Mouse (Mus musculus) hindbrain, embryonic 12.5 days (tissue): Measurements from ENCODE around the gene Tmem132a. TPM values are rescaled to one million over a fixed set of nuclear protein-coding genes. Genes with fewer than 3 reads are reported as not detected.

ENCODE experiments used
- ATAC-seq: fragments of 200-750 bp; cut with Nextera tagmentation; 2 replicates; pipeline ENCODE4 v1.8.0; 2017; ENCODE audit warnings: moderate TSS enrichment; ENCODE audit not compliant: low FRiP score
- H3K27ac ChIP-seq: fragments of 300-500 bp; sonication (generic); 2 replicates; pipeline ENCODE4 v1.5.1; 2016; ENCODE audit warnings: mild to moderate bottlenecking
- H3K27me3 ChIP-seq: fragments of 300-500 bp; sonication (generic); 2 replicates; pipeline ENCODE4 v1.6.1; 2016; ENCODE audit warnings: mild to moderate bottlenecking
- H3K36me3 ChIP-seq: fragments of 300-500 bp; sonication (generic); 2 replicates; pipeline ENCODE4 v1.6.1; 2016; ENCODE audit warnings: mild to moderate bottlenecking
- H3K4me1 ChIP-seq: fragments of 300-500 bp; sonication (generic); 2 replicates; pipeline ENCODE4 v1.6.1; 2016
- H3K4me2 ChIP-seq: fragments of 300-500 bp; sonication (generic); replicated peaks from 2 replicates; pipeline ENCODE4 v1.6.1; 2016; ENCODE audit warnings: mild to moderate bottlenecking
- H3K4me3 ChIP-seq: fragments of 300-500 bp; sonication (generic); 2 replicates; pipeline ENCODE4 v1.5.1; 2016; ENCODE audit warnings: mild to moderate bottlenecking
- H3K9ac ChIP-seq: fragments of 300-500 bp; sonication (generic); 2 replicates; pipeline ENCODE4 v1.6.1; 2016; ENCODE audit warnings: mild to moderate bottlenecking, moderate library complexity
- H3K9me3 ChIP-seq: fragments of 300-500 bp; sonication (generic); replicated peaks from 2 replicates; pipeline ENCODE4 v1.6.1; 2016; ENCODE audit warnings: mild to moderate bottlenecking
- WGBS: fragments of 180-500 bp; shearing (Covaris S2); methylation state at CpG from one replicate; pipeline ENCODE4 v1.1.7; 2016; 5-methylcytosine and 5-hydroxymethylcytosine counted together
- polyA plus RNA-seq: library from polyadenylated mRNA; unstranded; fragments of >200 nt; fragmentation: Nextera tagmentation; extraction: Ambion mirVana; gene quantifications from 2 replicates; pipeline ENCODE4 v1.2.1, GENCODE M21; 2016

Tmem132a gene
- polyA plus RNA-seq, 1 experiment from 2014 or later, result 151 TPM

- H3K27me3 ChIP-seq, result peaks cover 12% of the 10 kb centered on the region; the same call in 1 of the 2 replicates
- no peaks in the 10 kb centered on the region for H3K36me3 ChIP-seq
- H3K4me3 ChIP-seq, result no peak overlapping the region
- H3K9ac ChIP-seq, result no peak overlapping the region
- ATAC-seq, result no peak
- H3K27ac ChIP-seq, result no peak overlapping the region
- H3K4me1 ChIP-seq, result peaks cover 10% of the 10 kb centered on the region
- H3K4me2 ChIP-seq, result no peak overlapping the region
- no peaks in the 10 kb centered on the region for H3K9me3 ChIP-seq
- WGBS, result 40% methylated on average over 16 of the region's 16 CpGs
Measured at GRCm38 (mm10) chr19:10841721-10842626, 27.8 kb downstream of the Tmem132a start.

DNA sequence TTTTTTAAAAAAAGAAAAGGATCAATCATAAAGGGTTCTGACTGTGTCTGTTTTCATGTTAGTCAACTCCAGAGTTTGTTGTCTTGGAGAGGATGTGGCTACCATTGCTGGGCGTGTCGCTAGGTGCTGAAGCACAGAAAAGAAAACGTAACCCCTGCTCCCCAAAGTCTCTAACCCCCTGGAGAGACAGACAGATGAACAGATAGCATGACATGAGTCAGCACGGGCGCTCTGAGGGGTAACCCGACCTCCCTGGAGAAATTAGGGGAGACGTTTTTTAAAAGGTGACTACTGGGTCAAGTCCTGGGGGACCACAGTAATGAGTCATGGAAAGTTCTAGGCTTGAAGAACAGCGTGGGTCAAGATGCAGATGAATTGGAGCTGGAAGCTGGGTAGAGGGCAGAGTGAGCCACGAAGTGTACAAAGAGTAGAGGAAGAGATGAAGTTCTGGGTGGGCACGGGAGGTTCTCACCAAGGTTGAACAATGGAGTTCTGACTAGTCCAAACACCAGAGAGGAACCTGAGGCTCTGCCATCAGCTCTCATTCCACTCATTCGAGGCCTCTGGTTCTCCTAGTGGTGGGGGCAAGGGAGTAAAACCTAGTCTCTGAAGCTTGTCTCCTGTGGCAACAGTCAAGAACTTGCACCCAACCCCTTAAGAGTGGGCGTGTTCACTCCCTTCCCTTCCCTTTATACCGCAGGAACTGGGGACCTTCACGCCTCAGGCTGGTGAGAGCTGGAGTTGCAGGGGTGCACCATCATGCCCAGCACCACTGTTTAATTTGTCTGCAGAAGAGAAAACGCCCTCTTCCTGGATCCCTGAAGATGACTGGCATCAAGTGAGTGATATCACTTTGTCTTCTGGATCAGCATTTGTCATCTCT lies 30.5 kb downstream of the Tmem132a start, which contains the start of gene Slc15a3:
Slc15a3 (plus strand) TSS at position 718 of the 883 bp plus-strand sequence.
- Histone ChIP-seq H3K4me3 (no peak within 1 kb of the TSS), H3K4me1 (peaks cover 7% of the 10 kb centered on the region; the same call in 1 of the 2 replicates), H3K4me2 (no peak within 1 kb of the TSS), H3K27ac (no peak within 1 kb of the TSS), H3K9me3 (no peaks in the 10 kb centered on the region), H3K36me3 (no peaks in the 10 kb centered on the region), H3K27me3 (peaks cover 12% of the 10 kb centered on the region; the same call in 1 of the 2 replicates), H3K9ac (no peak within 1 kb of the TSS)
- no peak for ATAC-seq
- WGBS, result 80% methylated on average over 15 of the region's 15 CpGs

GRCm38 (mm10) chr19:10835671-10836070 lies 34.1 kb downstream of the Tmem132a start:
- WGBS, result 59% methylated on average over 3 of the region's 3 CpGs
- H3K4me2 ChIP-seq, result no peak overlapping the region
- no peaks in the 10 kb centered on the region for H3K9me3 ChIP-seq
- no peaks in the 10 kb centered on the region for H3K4me1 ChIP-seq
- no peak overlapping the region for H3K27ac ChIP-seq
- no peak for ATAC-seq
- no peaks in the 10 kb centered on the region for H3K27me3 ChIP-seq
- H3K4me3 ChIP-seq, result no peak overlapping the region
- no peak overlapping the region for H3K9ac ChIP-seq
- H3K36me3 ChIP-seq, result no peaks in the 10 kb centered on the region

DNA sequence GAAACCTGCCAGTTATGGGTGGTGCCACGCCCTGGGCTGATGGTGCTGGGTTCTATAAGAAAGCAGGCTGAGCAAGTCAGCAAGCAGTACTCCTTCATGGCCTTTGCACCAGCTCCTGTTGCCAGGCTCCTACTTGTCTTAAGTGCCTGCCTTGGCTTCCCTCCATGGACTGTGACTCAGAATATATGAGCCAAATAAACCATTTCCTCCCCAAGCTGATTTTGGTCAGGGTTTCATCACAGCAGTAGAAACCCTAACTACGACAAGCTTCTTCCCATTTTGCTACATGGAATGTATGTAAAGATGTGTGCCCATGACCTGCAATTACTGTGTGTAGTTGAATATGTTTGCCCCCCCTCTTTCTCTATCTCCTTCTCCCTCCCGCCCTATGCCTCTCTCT lies 36.1 kb downstream of the Tmem132a start:
- H3K27me3 ChIP-seq, result no peaks in the 10 kb centered on the region
- H3K4me3 ChIP-seq, result no peak overlapping the region
- 73% methylated on average over 3 of the region's 3 CpGs for WGBS
- no peak overlapping the region for H3K27ac ChIP-seq
- no peaks in the 10 kb centered on the region for H3K36me3 ChIP-seq
- no peaks in the 10 kb centered on the region for H3K9me3 ChIP-seq
- H3K4me2 ChIP-seq, result no peak overlapping the region
- no peak overlapping the region for H3K9ac ChIP-seq
- no peak for ATAC-seq
- no peaks in the 10 kb centered on the region for H3K4me1 ChIP-seq

- H3K4me1 ChIP-seq, result no peaks in the 10 kb centered on the region
- H3K4me3 ChIP-seq, result no peak overlapping the region
- no peaks in the 10 kb centered on the region for H3K36me3 ChIP-seq
- no peak overlapping the region for H3K27ac ChIP-seq
- no peak overlapping the region for H3K9ac ChIP-seq
- WGBS, result 85% methylated on average over 3 of the region's 3 CpGs
- no peak for ATAC-seq
- no peak overlapping the region for H3K4me2 ChIP-seq
- H3K27me3 ChIP-seq, result no peaks in the 10 kb centered on the region
- no peaks in the 10 kb centered on the region for H3K9me3 ChIP-seq
Measured at GRCm38 (mm10) chr19:10832030-10832429, 37.7 kb downstream of the Tmem132a start.

DNA sequence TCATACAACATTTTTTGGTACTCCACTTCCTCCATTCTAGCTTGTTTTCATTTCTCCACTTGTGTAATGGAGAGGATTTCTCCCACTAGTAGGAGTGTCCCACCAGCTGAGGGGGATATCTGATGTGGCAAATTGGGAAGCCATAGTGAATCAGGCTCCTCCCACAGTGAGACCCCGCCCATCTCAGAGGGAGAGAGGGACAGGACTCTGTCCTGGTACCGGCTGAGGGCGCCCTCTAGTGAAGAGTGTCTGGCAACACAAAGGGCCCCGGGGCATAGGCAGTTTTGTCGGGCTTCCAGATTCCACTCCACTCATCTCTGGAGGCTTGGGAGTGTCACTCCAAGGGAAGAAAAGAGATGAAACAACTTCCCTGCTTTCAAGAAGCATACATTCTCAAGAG lies 38.3 kb downstream of the Tmem132a start:
- no peaks in the 10 kb centered on the region for H3K27me3 ChIP-seq

GRCm38 (mm10) chr19:10829436-10830175 lies 40.1 kb downstream of the Tmem132a start, which contains the start of gene Cd6:
Cd6 (minus strand) TSS chr19:10830058.
- ATAC-seq, result no peak
- no peak within 1 kb of the TSS for H3K4me2 ChIP-seq
- H3K9ac ChIP-seq, result no peak within 1 kb of the TSS
- 91% methylated on average over 16 of the region's 16 CpGs for WGBS
- H3K4me1 ChIP-seq, result no peaks in the 10 kb centered on the region
- no peak within 1 kb of the TSS for H3K4me3 ChIP-seq
- no peaks in the 10 kb centered on the region for H3K9me3 ChIP-seq
- H3K36me3 ChIP-seq, result no peaks in the 10 kb centered on the region
- no peaks in the 10 kb centered on the region for H3K27me3 ChIP-seq
- no peak within 1 kb of the TSS for H3K27ac ChIP-seq

More for the DNA sequence above, 38.3 kb downstream of the Tmem132a start:
- Histone ChIP-seq H3K4me2 (no peak overlapping the region), H3K9me3 (no peaks in the 10 kb centered on the region), H3K36me3 (no peaks in the 10 kb centered on the region), H3K4me1 (no peaks in the 10 kb centered on the region), H3K9ac (no peak overlapping the region), H3K4me3 (no peak overlapping the region), H3K27ac (no peak overlapping the region)
- ATAC-seq, result no peak
- WGBS, result 8% methylated on average over 5 of the region's 5 CpGs

GRCm38 (mm10) chr19:10828321-10828720 lies 41.4 kb downstream of the Tmem132a start:
- H3K9ac ChIP-seq, result no peak overlapping the region
- no peak overlapping the region for H3K4me3 ChIP-seq
- 94% methylated on average over 5 of the region's 5 CpGs for WGBS
- H3K9me3 ChIP-seq, result no peaks in the 10 kb centered on the region
- H3K4me1 ChIP-seq, result no peaks in the 10 kb centered on the region
- H3K4me2 ChIP-seq, result no peak overlapping the region
- H3K27me3 ChIP-seq, result no peaks in the 10 kb centered on the region
- H3K36me3 ChIP-seq, result no peaks in the 10 kb centered on the region
- no peak overlapping the region for H3K27ac ChIP-seq
- no peak for ATAC-seq

GRCm38 (mm10) chr19:10824061-10824460 lies 45.7 kb downstream of the Tmem132a start:
- no peak overlapping the region for H3K27ac ChIP-seq
- H3K4me2 ChIP-seq, result no peak overlapping the region
- WGBS, result 87% methylated on average over 7 of the region's 7 CpGs
- H3K9me3 ChIP-seq, result no peaks in the 10 kb centered on the region
- H3K4me3 ChIP-seq, result no peak overlapping the region
- H3K4me1 ChIP-seq, result no peaks in the 10 kb centered on the region
- no peak for ATAC-seq
- no peaks in the 10 kb centered on the region for H3K36me3 ChIP-seq
- no peak overlapping the region for H3K9ac ChIP-seq
- H3K27me3 ChIP-seq, result no peaks in the 10 kb centered on the region

- H3K9ac ChIP-seq, result no peak overlapping the region
- no peak for ATAC-seq
- 91% methylated on average over 4 of the region's 4 CpGs for WGBS
- H3K36me3 ChIP-seq, result no peaks in the 10 kb centered on the region
- no peaks in the 10 kb centered on the region for H3K27me3 ChIP-seq
- no peaks in the 10 kb centered on the region for H3K4me1 ChIP-seq
- H3K27ac ChIP-seq, result no peak overlapping the region
- no peak overlapping the region for H3K4me2 ChIP-seq
- H3K4me3 ChIP-seq, result no peak overlapping the region
- H3K9me3 ChIP-seq, result no peaks in the 10 kb centered on the region
Measured at GRCm38 (mm10) chr19:10822534-10822933, 47.2 kb downstream of the Tmem132a start.

GRCm38 (mm10) chr19:10821319-10821718 lies 48.4 kb downstream of the Tmem132a start:
- Histone ChIP-seq H3K4me2 (no peak overlapping the region), H3K9ac (no peak overlapping the region), H3K4me1 (no peaks in the 10 kb centered on the region), H3K27me3 (no peaks in the 10 kb centered on the region), H3K36me3 (no peaks in the 10 kb centered on the region), H3K4me3 (no peak overlapping the region), H3K27ac (no peak overlapping the region), H3K9me3 (no peaks in the 10 kb centered on the region)
- no peak for ATAC-seq
- 54% methylated on average over 7 of the region's 7 CpGs for WGBS
